Mouse (Mus musculus) lung, postnatal 10 days (tissue): ENCODE measurements around the gene Stxbp2.

Experiments used
- DNase-seq: peaks from one replicate; pipeline ENCODE4 v3.0.0; 2021

The Stxbp2 gene

DNA sequence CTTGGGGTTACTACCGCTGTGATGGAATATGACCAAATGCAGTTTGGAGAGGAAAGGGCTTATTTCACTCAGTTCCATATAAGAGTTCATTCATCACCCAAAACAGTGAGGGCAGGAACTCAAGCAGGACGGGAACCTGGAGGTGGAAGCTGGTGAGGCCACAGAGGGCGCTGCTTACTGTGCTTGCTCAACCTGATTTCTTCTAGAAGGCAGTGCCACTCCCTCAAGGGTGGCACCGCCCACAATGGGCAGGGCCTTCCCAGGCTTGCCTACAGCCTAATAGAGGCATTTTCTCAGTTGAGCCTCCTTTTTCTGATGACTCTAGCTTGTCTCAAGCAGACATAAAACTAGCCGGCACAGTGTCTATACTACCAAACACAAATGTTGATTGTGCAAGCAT is 15.0 kb downstream of the Stxbp2 start:
- DNase-seq: peak; percentile 79

DNA sequence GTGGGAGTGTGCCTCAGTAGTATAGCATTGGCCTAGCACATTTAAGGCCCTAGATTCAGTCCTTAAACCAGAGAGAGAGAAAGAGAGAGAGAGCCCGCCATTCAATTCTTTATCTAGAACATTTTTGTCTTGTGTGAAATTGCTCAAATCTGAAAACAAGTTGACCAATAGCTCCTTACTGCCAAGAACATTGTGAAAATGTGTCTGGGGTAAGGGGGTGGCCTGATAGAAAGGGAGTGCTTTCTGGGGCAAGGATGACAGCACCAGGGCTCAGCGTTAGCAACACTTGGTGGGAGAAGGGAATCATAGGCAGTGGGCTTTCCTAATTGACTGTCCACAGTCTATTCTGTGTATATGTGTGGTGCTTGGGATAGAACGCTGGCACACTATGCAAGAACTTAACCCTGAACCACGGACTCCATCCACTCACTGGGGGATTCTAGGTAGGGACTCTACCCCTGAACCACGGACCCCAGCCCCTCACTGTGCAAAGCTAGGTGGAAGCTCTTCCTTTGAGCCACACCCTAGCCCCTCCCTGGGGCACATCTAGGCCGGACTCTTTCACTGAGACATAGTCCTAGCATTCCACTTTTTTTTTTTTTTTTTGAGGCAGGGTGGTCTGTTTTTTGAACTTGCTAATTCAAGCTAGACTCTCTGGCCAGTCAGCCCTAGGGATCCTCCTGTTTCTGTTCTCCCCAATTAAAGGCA is 16.2 kb downstream of the Stxbp2 start:
- peak; percentile 21 for DNase-seq

GRCm38 (mm10) chr8:3647561-3647960 is 16.8 kb downstream of the Stxbp2 start:
- DNase-seq: no peak

DNA sequence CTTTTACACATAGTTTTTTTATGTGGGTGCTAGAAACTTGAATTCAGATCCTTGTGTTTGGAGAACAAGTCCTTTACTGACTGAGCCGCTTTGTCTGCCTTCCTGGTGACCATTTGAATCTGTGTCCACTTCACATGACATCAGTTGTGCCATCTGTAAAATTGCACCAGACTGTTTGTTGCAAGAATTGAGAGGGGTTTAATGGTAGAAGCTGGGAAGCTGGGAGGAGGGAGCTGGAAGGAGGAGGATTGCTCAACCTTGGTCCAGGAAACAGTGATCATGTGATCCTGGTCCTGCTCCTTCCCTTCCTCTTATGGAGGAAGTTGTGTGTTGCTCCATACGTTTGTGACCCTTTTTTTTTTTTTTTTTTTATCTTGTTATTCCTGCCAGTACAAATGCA is 17.5 kb downstream of the Stxbp2 start:
- no peak for DNase-seq

GRCm38 (mm10) chr8:3648990-3649389 is 18.2 kb downstream of the Stxbp2 start:
- no peak for DNase-seq

GRCm38 (mm10) chr8:3652845-3653244 is 22.1 kb downstream of the Stxbp2 start:
- DNase-seq: no peak

DNA sequence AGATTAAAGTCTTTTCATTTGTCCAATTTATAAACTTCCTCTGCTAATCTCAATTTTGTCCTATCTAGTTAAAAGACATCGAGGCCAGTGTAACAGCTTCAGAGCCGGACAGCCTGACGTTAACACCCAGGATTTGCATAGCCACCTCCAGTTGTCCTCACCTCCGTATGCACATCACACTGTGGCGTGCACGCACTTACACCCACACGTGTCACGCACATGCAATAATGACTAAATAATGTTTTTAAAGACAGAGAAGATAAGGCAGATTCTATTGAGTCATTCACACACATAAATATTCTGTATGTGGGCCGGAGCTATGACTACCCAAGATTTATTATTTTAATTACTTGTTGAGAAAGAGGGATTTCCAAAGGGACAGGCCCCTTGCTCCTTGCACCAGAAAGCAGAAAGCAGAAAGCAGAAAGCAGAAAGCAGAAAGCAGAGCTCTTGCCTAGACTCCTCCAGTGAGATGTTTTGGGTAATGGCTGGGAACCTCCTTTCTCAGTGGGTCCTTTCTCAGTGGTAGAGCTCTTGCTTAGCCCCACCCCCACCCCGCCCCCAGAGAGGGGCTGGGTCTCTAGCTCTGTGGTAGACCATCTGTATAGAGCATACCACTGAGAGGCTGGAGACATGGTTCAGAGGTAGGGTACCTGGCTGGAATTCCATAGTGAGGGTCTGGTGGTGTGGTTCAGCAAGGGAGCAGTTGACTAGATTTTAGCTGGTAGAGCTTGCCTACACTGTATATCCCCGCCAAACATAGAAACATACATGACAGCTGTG is 24.2 kb downstream of the Stxbp2 start:
- no peak for DNase-seq

GRCm38 (mm10) chr8:3655526-3655925 is 24.8 kb downstream of the Stxbp2 start, which contains the start of gene Retn:
Retn (plus strand) TSS chr8:3655770.
- DNase-seq: no peak

- DNase-seq: no peak
Observed at GRCm38 (mm10) chr8:3656725-3657381, 26.1 kb downstream of the Stxbp2 start.

DNA sequence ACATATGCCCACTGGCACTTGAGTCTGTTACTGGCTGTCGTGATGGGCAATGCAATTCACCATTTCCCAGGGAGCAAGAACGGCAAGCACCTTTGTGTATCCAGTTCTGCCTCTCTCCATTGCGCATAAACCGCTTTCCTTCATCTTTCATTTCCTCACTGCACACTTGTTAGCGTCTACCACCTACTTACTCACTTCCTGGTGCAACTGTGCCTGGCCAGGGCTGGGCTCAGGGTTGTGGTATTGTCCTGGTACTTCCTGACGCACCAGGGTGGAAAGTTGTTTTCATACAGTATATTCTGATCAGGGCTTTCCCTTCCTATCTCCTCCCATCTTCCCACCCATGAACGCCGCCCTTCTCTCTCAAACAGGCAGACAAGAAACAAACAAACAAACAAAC is 30.1 kb downstream of the Stxbp2 start:
- no peak for DNase-seq

DNA sequence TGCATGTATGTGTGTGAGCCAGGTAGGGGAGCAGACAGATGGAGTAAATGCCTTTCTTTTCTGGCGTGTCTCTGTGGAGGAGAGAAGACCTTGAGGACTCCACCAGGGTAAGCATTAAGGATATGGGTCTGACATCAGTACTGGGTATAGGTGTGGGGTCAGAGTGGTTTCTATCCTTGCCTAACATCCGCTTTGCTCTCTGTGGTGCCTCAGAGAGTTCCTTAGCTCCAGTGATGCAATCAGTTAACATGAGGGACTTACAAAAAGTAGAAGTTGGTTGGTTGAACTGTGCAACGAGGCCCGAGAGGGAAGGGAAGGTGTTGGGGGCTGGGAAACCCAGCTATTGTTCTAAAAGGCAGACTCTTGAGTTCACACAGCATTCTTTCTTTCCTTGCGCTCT is 33.6 kb downstream of the Stxbp2 start:
- no peak for DNase-seq

DNA sequence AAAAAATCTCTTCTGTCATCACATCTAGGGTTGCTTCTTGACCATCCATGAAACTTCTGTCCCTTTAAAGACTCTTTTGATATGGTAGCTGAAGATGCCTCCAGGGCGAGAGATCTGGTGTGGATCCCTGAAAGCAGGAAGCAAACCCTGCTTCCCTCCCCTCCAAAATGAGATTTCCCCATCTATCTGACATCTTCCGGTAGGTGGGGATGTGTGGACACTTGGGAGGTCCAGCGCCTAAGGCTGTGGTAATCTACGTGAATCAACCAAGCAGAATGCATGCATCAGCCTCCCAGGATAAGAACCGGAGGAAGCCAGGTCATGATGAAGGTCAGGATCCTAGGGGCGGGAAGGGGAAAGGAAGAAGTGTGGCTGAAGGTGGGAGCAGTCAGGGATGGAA is 34.8 kb downstream of the Stxbp2 start, which contains the start of gene Mcemp1:
Gene Mcemp1, plus strand, starts transcription at position 248 of the 400 bp plus-strand sequence.
- DNase-seq: no peak

- peak; percentile 58 for DNase-seq
Observed at GRCm38 (mm10) chr8:3670388-3670787, 39.6 kb downstream of the Stxbp2 start.

DNA sequence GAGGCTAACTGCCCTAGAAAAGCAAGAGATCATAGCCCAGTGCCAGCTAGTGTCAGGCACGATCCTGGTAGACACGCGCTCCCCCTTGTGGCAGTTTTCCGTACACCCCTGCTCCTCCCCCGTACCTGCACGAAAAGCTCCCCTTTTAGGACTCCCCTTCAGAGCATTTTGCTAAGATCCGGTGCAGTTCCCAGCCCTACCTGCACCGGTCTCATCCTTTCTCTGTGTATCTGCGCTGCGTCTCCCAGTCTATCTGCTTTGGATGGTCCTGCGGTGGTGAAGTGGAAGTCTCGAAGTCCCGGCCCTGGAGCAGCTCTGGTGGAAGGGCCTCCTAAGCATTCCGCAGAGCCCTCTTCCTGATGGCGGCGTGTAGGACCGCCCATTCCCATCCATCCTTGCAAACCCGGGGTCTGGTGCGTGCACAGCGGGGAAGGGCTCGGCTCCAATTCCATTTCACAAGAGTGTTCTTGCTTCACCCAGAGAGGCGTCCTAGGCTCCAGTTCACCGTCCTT is 41.3 kb downstream of the Stxbp2 start, which contains the start of gene Fcor:
Gene Fcor, minus strand, starts transcription at position 383 of the 512 bp plus-strand sequence.
- peak; percentile 87 for DNase-seq

- no peak for DNase-seq
Observed at GRCm38 (mm10) chr8:3674671-3675070, 43.9 kb downstream of the Stxbp2 start.

DNA sequence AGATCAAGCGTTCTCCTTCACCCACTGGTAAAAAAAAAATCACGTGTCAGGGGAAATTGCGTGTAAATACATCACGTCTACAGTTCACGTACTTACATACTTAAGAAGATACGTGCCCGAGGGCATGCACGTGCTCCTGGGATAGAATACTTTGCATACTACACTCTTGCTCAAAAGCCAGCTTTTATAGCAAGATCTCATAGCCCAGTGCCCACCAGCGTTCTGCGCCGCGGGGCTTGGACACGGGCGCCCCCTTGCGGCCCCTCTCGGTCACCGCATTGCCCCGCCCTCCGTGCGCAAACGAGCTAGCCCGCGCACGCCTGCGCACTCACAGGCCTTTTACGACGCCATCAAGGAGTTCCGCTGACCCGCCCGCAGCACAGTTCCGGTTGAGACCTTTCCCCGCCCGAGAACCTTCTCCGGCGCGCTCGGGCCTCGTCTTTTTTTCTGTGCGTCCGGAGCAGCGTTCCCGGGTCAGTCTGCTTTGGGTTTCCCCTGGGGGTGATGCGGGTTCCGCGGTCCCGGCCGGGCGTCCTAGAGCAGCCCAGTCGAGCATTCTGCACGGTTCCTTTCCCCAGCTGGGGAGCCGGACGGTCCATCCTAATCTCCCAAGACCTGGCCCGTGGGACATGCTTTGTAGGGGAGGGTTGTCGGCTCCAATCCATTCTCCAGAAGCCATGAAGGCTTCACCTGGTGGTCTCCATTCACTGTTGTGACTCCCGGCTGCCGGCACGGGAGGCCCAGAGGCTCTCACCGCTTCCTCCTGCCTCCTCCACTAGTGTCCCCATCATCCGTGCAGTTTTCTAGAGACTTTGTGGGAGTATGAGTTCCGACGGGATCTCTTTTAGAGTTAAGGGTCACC is 45.6 kb downstream of the Stxbp2 start, which contains the start of gene Trappc5:
Gene Trappc5, plus strand, starts transcription at position 169 of the 862 bp plus-strand sequence.
- DNase-seq: peak; percentile 95

DNA sequence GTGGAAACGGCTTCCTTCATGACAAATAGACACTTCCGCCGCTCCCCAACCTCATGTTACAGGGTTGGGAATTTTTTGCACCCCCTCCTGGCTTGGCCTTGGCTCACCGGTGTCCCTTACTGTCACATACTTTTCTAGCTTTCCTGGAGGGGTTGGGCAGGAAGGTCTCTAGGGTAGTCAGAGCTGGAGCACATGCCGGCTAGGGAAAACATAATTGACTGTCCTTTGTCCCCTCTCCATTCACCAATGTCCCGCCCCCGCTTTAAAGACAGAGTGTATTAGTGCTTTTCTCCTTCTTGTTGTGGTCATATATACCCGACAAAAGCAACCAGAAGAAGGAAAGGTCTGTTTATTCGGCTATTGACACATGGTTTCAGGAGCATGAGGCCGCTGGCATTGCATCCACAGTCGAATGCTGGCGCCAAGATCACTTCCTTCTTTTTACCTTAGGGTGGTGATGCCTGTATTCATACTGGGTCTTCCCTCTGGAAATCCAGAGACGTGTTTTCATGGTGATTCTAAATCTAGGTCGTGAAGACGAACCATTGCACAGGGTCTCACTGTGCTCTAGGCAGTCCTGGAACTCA is 46.3 kb downstream of the Stxbp2 start:
- DNase-seq: peak; percentile 33

DNA sequence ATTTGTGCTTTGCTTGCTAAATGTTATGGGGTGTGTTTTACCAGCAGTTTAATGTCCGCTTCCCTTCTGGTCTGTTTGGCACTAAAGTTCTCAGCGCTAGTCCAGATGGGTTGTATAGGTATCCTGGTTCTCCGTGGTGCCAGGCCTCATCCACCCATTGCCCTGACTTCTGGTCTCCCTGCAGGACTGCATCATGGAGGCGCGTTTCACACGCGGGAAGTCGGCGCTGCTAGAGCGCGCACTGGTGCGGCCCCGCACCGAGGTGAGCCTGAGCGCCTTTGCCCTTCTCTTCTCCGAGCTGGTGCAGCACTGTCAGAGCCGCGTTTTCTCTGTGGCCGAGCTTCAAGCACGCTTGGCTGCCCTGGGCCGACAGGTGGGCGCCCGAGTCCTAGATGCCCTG is 48.1 kb downstream of the Stxbp2 start:
- no peak for DNase-seq

- no peak for DNase-seq
Observed at GRCm38 (mm10) chr8:3679236-3679635, 48.5 kb downstream of the Stxbp2 start.

DNA sequence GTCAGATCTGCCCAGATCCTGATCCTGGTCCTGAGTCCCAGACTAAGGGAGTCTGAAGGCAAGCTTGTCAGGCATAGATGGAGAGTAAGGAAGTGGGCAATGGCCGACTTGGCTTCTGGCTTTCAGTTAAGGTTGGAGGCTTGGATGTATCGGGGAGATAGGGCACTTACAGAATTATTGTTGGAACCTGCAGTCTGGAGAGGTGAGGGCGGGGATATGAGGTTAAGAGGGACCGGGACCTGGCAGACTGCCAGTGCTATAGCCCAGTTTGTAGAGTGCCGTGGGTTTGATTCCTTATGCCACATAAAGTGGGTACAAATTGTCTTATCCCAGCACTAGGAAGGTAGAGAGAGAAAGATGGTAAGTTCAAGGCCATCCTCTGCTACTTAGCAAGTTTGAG is 48.9 kb downstream of the Stxbp2 start:
- no peak for DNase-seq

GRCm38 (mm10) chr8:3682435-3682834 is 51.7 kb downstream of the Stxbp2 start:
- DNase-seq: no peak
